Mouse (Mus musculus) heart, postnatal 0 days (tissue): Measurements from ENCODE around the gene Nfix.

ENCODE experiments used
- CTCF ChIP-seq: IDR thresholded peaks from 2 replicates; pipeline ENCODE4 v1.5.1; 2016; ENCODE audit warnings: antibody characterized with exemption, control low read depth, low read depth
- EP300 ChIP-seq: IDR thresholded peaks from 2 replicates; pipeline ENCODE4 v1.6.1; 2016; ENCODE audit warnings: antibody characterized with exemption, low read depth

GRCm38 (mm10) chr8:84789855-84790486, 10.2 kb downstream of the Nfix start:
- TF ChIP-seq EP300 (no peak), CTCF (no peak)
